Mouse (Mus musculus) NIH3T3 (cell line): Measurements from ENCODE around the gene Gstt4.

Experiments
- DNase-seq: peaks from one replicate; pipeline ENCODE4 v3.0.0-alpha.2; 2012; ENCODE audit warnings: low read depth

Gstt4 gene

DNA sequence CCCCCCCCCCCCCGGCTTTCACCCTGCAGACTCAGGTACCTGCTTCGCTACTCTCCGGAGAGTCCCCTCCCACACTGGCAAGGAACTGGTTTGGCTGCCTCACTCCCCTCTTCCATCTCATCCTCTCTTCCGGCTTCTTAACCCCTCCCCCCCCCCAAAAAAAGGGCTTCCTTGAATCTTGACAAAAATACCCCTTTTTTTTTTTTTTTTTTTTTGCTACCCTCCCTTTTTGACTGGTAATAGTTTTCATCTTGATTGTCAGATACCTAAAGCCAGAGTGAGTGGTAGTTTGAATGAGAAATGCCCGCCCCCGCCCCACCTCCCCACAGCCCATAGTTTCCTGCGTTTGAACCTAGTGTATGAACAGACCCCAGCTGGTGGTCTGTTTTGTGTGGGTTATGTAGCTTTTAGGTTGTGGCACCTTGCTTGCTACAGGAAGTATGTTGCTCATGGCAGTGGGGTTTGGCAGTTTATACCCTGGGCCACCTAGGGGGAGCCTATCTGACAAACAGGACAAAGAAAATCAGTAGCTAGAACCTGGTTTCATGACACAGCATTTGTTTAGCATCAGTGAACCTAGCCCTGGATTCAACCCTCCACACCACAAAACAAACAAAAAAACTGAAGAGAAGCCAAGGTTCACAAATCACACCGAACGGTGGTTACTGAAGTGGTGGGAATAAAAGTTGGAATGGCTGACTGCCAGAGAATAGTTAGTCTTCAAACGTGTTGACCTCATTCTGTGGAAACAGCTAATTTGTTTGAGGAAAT lies 13.6 kb upstream of the Gstt4 start:
- peak; percentile 31 for DNase-seq

DNA sequence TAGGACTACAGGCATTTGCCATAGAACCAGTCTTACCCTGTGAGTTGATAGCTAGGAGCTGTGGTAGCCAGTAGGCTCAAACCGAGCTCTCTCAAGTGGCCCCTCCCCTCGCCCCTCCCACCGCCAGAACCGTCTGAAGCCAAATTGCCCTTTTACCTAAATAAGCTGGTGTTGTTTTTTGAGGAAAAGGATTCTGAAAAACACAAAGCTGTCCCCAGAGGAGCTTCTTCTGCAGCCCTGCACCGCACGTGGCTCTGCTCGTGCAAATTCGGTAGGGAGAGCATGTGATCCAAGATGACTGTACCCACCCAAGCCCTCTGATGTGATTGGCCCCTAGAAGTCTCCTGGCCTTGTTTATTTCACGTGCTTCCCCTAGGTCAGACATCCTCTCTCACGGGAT lies 13.0 kb upstream of the Gstt4 start:
- peak; percentile 61 for DNase-seq

DNA sequence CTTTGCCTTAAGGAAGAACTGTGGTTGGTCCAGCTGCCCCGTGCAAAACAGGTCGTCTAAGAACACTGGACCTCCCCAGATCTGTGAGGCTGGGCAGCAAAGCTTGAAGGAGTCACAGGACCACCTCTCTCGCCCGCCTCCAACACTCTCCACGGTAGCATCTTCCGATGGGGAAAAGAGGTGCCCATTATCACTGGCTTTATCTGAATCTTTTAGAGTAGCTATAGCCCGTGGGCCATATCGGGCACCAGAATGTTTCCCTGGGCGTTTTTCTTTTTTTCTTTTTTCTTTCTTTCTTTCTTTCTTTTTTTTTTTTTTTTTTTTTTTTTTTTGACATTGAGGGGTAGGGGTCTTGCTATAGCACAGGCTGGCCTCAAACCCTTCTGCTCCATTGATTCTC lies 12.4 kb upstream of the Gstt4 start:
- no peak for DNase-seq

DNA sequence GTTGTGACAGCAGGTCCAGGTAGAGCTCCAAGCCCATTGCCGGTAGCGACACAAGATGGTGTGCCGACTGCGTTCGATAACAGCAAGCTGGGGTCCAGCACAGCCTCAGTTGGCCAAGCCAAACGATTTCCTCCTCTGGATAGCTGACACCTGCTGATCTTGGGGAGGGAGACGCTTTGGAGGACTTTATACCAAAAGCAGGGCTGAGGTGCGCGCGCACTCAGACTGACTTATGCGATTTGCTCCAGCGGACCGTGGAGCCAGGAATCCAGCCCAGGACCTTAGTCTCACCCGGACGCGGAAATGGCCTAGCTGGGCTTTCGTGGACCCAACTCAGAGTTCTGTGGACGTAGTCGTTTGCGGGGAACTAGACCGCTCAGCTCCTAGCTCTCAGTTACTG lies 11.9 kb upstream of the Gstt4 start:
- DNase-seq: no peak

DNA sequence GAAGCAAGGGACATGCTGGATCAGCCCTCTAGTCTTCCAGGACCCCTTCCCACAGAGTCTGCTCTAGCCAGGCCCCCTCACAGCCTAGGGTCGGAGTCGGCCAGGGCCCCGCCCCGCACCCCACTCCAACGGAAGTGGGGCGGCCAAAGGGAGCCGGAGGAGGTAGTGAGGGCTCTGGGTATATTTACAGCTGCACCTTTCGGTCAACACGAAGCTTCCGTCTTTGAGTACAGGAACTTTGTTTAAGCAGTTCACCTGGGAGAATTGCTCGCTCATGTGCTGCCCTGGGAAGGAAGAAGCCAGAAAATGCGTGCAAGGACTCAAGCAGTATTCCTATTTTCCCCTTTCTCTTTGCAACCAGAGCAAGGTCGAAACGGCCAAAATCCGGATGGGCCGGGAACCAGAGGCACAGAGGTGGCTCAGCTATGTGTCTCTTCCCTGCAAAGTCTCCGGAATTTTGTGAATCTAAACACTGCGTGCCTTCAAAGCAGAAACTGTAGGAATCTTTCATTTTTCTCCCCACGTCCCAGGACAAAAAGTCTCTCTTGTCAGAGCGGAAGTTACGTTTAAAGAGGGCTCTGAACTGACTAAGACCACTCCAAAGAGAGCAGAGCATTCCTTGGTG lies 11.2 kb upstream of the Gstt4 start:
- DNase-seq: no peak

DNA sequence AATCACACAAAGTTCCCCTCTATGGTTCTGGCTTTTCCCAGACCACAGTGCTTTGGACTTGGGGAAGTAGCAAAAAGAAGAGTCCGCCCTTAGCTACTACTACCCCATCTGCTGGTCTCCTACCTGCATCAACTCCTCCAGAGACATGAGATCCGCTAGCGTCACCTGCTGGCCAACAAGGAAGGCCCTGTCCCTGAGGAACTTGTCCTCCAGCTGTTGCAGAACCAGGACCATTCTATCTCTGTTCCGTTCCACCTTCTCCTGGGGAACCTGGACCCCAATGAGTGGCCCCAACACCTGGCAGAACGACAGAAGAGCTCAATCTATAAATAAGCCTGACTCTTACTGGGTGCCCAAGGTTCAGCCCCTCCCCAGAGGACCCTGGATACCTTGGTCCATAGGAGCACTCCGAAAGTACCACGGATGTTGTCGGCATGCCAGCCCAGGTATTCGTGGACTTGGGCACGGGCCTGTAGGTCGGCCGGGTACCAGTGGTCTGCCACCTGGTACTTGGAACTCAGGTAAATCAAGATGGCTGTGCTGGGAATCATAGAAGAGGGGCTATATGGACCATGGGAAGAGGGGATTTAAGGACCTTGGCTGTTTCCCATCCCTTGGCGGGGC lies 10.0 kb upstream of the Gstt4 start:
- DNase-seq: peak; percentile 70

DNA sequence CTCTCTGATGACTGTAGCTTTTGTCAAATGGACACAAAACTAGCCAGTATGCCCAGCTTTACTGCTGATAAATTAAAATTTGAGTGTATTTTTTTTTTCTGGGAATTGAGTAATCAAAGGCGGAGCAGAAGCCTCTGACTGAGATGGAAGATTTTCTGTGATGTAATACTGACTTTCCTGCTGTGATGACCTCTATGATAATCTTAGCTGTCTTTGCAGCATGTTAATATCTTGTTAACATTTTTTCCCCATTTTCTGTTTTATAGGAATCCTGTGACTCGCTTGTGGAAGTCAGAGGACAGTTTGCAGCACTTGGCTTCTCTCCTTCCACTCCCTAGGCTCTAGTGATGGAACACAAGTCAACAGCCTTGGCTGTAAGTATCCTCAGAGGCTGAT lies 7.9 kb upstream of the Gstt4 start:
- DNase-seq: no peak

DNA sequence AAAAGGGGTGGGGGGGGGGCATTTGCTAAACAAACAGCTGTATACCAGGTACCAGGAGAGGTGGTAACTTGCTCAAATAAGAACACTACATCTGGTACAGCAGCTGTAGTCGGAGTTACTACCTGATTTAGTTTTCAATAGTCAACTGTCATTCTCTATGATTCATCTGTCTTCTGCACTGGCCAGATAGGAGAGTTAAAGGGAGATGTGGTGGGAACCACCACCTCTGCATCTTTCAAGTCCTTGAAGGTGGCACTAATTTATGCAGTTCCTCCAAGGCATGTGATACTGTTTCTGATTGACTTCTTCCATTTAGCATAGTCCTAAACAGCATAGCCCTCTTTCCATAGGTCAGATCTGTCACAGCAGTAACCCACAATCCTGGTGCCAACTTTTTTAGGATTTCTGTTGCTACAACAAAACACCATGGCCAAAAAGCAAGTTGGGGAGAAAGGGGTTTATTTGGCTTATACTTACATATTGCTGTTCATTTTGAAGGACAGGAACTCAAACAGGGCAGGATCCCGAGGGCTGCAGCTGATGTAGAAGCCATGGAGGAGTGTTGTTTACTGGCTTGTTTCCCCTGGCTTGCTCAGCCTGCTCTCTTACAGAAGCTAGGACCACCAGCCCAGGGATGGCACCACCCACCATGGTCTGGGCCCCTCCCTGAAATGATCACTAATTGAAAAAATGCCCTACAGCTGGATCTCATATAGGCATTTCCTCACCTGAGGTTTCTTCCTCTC lies 7.4 kb upstream of the Gstt4 start:
- no peak for DNase-seq

DNA sequence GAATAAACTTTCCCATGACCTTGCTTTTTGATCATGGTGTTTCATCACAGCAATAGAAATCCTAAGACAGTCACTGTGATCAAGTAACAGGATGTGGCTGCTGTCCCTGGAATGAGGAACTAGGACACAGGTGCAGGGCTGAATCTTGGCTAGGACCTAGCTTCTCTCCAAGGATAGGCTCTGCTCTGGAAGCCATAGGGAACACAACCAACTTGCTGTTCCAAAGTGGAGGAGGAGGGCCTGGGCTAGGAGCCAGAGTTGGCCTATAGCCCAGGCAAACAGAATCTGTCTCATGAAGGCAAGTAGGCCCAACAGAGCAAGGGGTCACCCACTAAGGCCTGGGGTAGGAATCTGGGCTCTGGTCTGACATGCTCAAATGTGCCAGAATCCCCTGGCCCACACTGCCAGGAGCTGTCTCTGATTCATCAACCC lies 6.2 kb upstream of the Gstt4 start:
- peak; percentile 90 for DNase-seq

DNA sequence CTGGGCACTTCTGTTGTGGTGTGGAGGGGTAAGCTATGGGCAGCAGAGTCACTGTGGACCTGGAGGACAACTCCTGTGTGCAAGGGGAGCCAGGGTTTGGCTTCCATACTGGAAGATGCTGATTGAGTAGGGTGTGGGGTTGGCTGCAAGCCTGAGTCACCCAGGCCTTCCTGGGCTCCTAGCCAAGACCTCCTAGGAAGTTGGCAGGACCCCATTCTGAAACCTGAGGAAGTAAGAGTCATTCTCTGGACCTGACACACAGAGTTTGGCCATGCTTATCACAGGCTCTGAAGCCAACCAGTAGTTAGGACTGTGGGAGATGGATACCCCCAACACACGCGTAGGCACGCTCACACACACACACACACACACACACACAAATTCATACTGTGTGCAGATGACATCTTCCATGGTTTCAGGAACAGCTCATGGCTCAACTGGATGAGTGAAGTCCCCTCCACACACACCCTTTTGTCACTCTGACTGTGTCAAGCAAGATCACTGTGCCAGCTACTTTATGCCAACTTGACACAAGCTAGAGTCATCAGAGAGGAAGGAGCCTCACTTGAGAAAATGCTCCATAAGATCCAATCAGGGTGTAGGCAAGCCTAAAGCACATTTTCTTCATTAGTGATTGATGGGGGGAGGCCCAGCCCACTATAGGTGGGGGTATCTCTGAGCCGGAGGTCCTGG lies 5.5 kb upstream of the Gstt4 start:
- peak; percentile 94 for DNase-seq

DNA sequence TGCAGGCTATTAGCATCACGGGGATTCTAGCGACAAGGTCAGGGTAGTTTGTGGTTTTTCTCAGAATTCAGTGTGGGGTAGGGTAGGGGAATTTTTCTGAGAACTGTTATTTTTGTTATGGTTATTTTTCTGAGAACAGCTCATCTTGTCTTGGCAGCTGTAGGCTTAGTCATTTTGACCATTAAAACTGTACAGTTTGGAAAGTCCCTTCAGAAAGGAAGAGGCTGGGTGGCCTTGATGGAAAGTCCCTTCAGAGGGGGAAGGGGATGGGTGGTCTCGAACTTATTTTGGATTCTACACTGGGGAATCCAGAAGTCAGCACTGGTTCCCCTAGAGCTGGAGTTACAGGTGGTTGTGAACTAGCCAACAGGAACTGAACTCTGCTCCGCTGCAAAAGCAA lies 2.2 kb upstream of the Gstt4 start:
- DNase-seq: no peak

DNA sequence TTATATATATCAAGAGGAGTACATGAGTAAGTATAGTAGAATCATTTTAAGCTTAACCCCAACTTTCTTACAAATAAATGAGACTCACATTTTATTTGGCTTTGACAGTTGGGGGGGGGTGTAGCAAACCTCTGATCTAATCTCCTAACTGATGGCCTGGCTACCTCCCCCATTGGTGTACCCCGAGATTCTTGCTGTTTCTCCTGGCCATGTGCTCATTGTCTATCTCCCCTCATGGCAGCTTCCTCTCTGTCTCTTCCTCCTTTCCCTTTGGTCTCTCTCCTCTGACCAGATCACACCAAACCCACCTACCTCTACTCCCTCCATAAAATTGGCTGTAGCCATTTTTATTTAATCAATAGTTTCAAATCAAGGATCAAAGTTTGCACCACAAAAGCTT lies 1.4 kb upstream of the Gstt4 start:
- no peak for DNase-seq

DNA sequence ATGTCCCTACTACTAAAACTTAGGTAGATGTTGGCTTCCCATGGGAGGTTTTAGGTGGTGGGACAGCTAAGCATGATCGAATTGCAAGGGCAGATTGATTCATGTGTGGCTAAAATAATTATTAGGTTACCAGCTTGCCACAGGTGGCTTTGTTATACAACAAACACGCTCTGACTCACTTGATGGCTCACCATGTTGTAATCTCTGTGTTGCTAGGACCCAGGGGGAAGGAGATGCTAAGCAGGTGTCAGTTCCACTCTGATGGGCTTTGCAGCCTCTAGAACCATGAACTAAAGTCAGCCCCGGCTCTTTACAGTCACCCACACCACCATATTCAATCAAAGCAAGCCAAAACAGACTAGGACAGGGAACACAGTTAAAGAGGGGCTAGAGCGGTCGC lies 2.5 kb downstream of the Gstt4 start:
- DNase-seq: no peak

DNA sequence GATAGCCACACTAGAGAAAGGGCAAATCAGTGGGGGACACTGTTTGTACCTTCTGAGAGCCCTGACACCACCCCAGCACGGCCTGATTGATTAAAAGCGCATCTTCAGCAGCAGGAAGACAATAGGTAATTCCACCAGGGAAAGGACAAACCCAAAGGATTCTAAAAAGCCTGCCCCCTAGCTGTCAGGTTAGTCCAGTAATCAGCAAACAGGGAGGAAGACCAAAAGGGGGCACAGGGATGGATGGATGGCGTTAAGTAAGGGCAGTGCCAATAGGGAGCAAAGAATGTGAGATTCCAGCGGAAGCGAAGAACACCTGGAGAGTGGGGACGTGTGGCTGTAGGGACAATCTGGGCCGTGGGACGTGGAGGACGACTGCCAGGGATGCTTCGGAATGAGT lies 3.7 kb downstream of the Gstt4 start:
- no peak for DNase-seq

DNA sequence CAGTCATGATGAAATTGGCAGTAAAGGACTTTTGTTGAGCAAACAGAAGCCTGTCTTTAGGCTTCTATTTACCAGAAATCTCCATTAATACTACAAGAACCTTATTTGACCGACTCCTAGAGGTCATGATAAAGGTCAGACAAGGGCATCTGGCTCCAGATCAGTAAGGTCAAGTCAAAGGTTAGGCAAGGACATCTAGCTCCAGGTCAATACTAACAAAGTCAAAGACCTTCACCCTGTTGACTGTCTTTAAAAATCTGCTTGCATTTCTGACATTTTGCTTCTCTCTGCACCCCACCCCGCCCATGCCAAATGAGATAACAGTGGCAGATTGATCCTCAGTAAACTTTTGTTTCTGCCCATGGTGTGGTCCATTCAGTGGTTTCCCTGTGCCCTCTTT lies 18.1 kb downstream of the Gstt4 start:
- no peak for DNase-seq

DNA sequence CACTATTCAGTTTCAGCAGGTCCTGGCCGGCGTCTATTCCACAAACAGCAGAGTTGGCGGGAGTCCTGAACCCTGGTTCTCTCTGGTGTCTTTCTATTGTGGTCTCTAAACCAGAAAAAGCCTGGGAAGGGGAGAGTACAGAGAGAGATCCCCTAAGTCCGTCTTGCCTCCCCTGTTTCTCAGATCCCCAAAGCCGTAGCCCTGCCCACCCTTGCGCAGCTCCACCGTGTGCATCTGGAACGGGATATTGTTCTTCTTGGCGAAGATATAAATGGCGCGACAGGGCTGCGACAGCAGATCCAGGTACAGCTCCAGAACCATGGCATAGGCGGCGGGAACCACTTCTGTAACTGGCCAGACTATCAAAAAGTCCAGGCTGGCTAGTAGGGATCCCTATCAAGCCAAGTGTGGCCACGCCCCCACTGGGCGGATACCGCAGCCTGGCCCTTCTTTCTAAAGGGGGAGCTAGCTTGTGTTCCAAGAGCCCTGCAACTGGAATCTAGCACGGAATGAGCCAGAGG lies 24.1 kb downstream of the Gstt4 start, which contains the start of gene Gstt1:
Gene Gstt1 (minus strand): TSS at position 409 of the 521 bp plus-strand sequence.
- DNase-seq: peak; percentile 71

DNA sequence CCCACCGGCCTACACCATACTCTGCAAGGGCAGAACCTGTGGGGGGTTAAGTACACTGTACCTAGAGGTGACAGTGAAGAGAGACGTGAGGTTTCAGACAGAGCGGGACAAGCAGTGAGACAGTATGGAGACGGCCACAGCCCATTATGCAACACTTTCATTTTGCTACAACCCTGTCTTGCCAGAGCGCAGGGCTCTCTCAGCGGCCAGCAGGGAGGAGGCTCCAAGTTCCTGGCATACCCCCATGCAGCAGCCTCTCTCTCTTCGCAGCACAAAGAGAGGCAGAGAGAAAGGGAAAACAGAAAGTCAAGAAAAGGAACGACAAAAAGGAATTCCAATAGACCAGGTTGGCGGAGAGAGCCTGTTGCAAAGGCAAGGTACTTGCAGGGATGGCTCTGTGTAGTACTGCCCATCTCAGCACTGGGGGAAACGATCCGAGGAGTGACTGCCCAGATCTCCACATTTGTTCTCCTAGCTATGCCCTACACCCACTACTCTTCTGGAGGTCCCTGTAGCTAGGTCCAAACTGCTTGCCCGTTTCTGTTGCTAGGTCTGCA lies 24.6 kb downstream of the Gstt4 start:
- DNase-seq: peak; percentile 61

DNA sequence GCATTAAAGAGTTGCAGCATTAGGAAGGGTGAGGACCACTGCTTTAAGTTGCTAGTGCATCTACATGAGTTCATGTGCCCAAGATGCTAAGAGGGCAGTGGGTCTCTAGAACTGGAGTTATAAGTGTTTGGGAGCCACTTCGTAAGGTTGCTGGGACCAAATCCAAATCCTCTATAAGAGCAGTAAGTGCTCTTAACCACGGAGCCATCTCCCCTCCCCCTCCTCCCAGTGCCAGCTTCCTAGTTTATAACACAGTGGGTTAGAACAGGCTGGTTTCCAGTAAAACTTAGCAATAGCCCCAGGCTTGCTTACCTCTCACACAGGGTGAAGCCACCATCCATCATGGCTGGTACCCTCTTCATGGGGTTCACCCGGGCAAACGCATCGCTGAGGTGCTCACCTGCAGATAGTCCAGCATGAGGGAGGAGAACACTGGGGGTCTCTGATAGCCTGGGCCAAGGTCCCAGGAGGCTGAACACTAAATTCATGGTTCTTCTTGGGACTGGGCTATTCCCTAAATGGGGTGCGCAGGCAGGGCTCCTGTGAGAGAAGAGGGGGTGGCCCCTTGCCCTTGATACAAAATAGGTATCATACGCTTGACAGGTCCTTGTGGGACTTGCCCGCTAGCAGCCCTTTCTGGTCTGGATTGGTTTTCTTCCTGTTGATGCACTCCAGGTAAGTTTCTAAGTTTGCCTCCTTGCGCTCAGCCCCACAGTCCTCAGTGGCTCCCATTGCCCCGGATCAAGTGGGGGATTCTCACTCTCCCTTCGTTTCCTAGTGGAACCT lies 25.4 kb downstream of the Gstt4 start:
- no peak for DNase-seq

DNA sequence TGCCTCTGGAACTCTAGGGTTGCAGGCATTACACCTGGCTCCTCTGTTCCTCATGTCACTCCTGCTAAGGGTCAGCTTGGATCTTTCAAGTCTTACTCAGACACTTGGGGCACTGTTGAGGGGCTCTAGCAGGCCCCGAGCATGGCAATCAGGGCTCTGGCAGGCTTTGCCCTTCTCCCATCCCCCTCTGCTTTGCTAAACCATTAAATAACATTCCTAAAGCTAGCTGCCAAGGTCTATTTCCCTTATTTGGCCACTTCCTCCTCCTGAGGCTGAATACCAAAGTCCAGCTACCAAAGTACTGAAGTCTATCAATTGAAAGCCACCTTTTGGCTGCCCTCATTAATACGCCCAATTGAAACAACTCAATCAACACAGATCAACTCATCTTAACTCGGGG lies 27.5 kb downstream of the Gstt4 start:
- DNase-seq: peak; percentile 58

DNA sequence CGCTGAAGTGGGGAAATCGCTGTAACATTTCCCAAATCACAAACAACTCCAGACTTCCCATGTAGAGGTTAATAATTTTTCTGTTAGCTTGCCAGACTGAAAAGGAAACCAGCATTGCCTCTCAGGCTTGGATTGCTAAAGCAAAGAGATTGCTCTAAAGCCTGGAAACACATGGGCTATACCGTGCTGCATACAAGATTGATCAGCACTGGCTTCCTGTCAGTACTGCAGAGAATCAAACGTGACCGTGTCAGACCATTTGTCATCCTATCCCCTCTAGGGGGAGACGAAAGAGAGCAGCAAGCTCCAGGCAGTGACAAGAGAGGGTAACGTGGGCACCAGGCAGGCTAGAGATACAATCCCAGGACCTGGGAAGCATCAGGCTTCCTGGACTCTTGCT lies 31.6 kb downstream of the Gstt4 start:
- DNase-seq: peak; percentile 24

DNA sequence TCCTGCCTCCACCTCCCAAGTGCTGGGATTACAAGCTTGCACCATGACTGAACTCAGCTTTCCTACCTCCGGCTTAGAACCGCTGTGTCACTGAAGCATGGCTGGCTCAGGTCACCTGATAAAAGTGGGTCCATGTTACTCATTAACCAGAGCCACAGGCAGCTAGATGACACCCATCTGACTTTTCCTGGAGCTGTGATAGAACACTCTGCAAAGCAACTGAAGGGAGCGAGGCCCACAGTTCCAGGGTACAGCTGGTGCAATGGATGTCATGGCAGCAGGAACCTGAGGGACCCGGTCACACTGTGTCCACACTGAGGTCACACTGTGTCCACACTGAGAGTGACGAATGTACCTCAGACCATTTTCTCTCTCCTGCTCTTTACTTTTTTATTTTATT lies 32.5 kb downstream of the Gstt4 start:
- no peak for DNase-seq
